Mouse (Mus musculus): Measurements from ENCODE around the gene Gbp4. TPM values are rescaled to one million over a fixed set of nuclear protein-coding genes. Genes with fewer than 3 reads are reported as not detected.
"Not testable (repeated sequence)": the region's sequence is repeated elsewhere in the genome, so short reads cannot be mapped to it uniquely, and the experiment has no call there.

Gbp4 gene
- polyA plus RNA-seq, 1 experiment from 2014 or later = 0.94 TPM

- not testable (repeated sequence) for H3K4me2 ChIP-seq (ENCODE audit: low read length); H3K9ac ChIP-seq (replicated peaks; ENCODE audit: low read depth, low read length); H3K36me3 ChIP-seq (ENCODE audit: control insufficient read depth, insufficient read depth); H3K27me3 ChIP-seq (replicated peaks; ENCODE audit: control insufficient read depth, insufficient read depth, low read length); H3K4me3 ChIP-seq (replicated peaks; ENCODE audit: low read length); H3K9me3 ChIP-seq (ENCODE audit: control insufficient read depth, low read length); H3K27ac ChIP-seq (ENCODE audit: low read length); ATAC-seq; H3K4me1 ChIP-seq (replicated peaks; ENCODE audit: control insufficient read depth, insufficient read depth, low read length)
- WGBS = 51% methylated on average over 3 of the region's 3 CpGs
These were observed 2.6 kb downstream of the Gbp4 start for GRCm38 (mm10) chr5:105136706-105137304.

DNA sequence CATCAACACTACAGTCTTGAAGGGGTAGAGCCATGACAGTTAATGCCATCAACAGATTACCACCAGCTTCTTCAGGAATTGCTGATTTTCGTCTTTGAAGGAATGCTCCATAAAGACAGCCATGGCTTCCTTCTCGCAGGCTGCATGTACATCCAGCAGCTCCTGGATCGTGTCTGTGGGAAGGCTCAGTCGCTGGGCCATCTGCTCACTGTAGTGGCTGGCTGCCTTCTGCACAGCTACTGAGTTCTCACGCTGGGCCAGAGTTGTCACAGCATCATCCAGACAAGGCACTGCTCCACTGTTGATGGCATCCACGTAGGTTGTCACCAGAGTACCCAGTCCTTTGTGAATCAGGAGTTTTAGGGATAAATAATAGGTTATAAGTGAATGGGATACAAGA, 17.7 kb downstream of the Gbp4 start:
- WGBS = 75% methylated on average over 6 of the region's 6 CpGs
- ATAC-seq; H3K4me1 ChIP-seq (replicated peaks; ENCODE audit: control insufficient read depth, insufficient read depth, low read length); H3K27ac ChIP-seq (ENCODE audit: low read length); H3K36me3 ChIP-seq (ENCODE audit: control insufficient read depth, insufficient read depth); H3K27me3 ChIP-seq (replicated peaks; ENCODE audit: control insufficient read depth, insufficient read depth, low read length); H3K4me2 ChIP-seq (ENCODE audit: low read length); H3K4me3 ChIP-seq (replicated peaks; ENCODE audit: low read length); H3K9ac ChIP-seq (replicated peaks; ENCODE audit: low read depth, low read length); H3K9me3 ChIP-seq (ENCODE audit: control insufficient read depth, low read length): not testable (repeated sequence)

GRCm38 (mm10) chr5:105115740-105116139, 23.6 kb downstream of the Gbp4 start:
- Histone ChIP-seq H3K4me1 (replicated peaks; ENCODE audit: control insufficient read depth, insufficient read depth, low read length) (no peaks in the 10 kb centered on the region), H3K4me3 (replicated peaks; ENCODE audit: low read length) (no peak overlapping the region), H3K36me3 (ENCODE audit: control insufficient read depth, insufficient read depth) (no peaks in the 10 kb centered on the region), H3K9ac (replicated peaks; ENCODE audit: low read depth, low read length) (no peak overlapping the region), H3K4me2 (ENCODE audit: low read length) (no peak overlapping the region), H3K27ac (ENCODE audit: low read length) (no peak overlapping the region), H3K27me3 (replicated peaks; ENCODE audit: control insufficient read depth, insufficient read depth, low read length) (no peaks in the 10 kb centered on the region), H3K9me3 (ENCODE audit: control insufficient read depth, low read length) (no peaks in the 10 kb centered on the region)
- no peak for ATAC-seq
- 90% methylated on average over 2 of the region's 2 CpGs for WGBS

DNA sequence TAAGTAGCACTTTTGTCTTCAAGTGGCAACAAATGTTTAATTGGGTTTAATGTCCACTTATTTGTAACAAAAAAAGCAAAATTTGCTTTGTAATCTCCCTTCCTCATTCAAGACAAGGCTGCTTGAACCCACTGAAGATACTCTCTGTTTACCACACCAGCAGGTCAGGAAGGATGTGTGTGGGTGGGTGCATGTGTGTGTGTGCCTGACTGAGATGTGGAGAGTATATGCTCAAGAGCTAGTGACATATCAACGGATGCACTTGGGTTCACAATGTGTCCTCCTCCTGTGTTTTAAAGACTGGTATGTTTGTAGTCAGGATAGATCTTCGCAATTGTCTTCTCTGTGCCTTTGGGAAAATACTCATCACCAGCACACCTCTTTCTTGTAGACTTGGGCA, 24.7 kb downstream of the Gbp4 start:
- 96% methylated on average over 2 of the region's 2 CpGs for WGBS
- no peak for ATAC-seq
- Histone ChIP-seq H3K9ac (replicated peaks; ENCODE audit: low read depth, low read length) (no peak overlapping the region), H3K27me3 (replicated peaks; ENCODE audit: control insufficient read depth, insufficient read depth, low read length) (no peaks in the 10 kb centered on the region), H3K4me1 (replicated peaks; ENCODE audit: control insufficient read depth, insufficient read depth, low read length) (no peaks in the 10 kb centered on the region), H3K9me3 (ENCODE audit: control insufficient read depth, low read length) (no peaks in the 10 kb centered on the region), H3K36me3 (ENCODE audit: control insufficient read depth, insufficient read depth) (no peaks in the 10 kb centered on the region), H3K4me2 (ENCODE audit: low read length) (no peak overlapping the region), H3K27ac (ENCODE audit: low read length) (no peak overlapping the region), H3K4me3 (replicated peaks; ENCODE audit: low read length) (no peak overlapping the region)

DNA sequence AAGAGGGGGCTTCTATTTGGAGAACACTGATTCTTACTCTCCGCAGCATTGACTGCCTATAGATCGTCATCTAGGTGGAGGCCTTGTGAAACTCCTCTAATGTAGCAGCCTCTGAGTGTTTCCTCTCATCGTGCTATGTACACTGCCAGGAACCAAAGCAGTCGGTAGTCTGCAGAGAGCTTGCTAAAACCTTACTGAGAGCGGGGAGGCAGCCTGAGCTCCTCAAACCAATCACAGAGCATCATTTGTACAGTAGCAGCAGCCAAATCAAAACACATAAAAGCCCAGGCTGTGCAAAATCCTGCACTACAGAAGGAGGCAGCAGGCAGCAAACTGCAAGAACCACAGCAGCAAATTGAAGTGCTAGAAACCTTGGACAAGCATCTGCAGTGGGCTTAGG, 25.7 kb downstream of the Gbp4 start:
- no peak overlapping the region for H3K9ac ChIP-seq (replicated peaks; ENCODE audit: low read depth, low read length)
- no peaks in the 10 kb centered on the region for H3K9me3 ChIP-seq (ENCODE audit: control insufficient read depth, low read length)
- 91% methylated on average over 5 of the region's 5 CpGs for WGBS
- no peak overlapping the region for H3K4me3 ChIP-seq (replicated peaks; ENCODE audit: low read length)
- no peaks in the 10 kb centered on the region for H3K36me3 ChIP-seq (ENCODE audit: control insufficient read depth, insufficient read depth)
- H3K27ac ChIP-seq (ENCODE audit: low read length) = no peak overlapping the region
- H3K4me1 ChIP-seq (replicated peaks; ENCODE audit: control insufficient read depth, insufficient read depth, low read length) = no peaks in the 10 kb centered on the region
- no peak overlapping the region for H3K4me2 ChIP-seq (ENCODE audit: low read length)
- H3K27me3 ChIP-seq (replicated peaks; ENCODE audit: control insufficient read depth, insufficient read depth, low read length) = no peaks in the 10 kb centered on the region
- ATAC-seq = no peak

- H3K27ac ChIP-seq (ENCODE audit: low read length); H3K4me3 ChIP-seq (replicated peaks; ENCODE audit: low read length); H3K4me1 ChIP-seq (replicated peaks; ENCODE audit: control insufficient read depth, insufficient read depth, low read length); H3K36me3 ChIP-seq (ENCODE audit: control insufficient read depth, insufficient read depth); H3K27me3 ChIP-seq (replicated peaks; ENCODE audit: control insufficient read depth, insufficient read depth, low read length); ATAC-seq; H3K9me3 ChIP-seq (ENCODE audit: control insufficient read depth, low read length); H3K9ac ChIP-seq (replicated peaks; ENCODE audit: low read depth, low read length); H3K4me2 ChIP-seq (ENCODE audit: low read length): not testable (repeated sequence)
- 17% methylated on average over 4 of the region's 4 CpGs for WGBS
These were observed 29.0 kb downstream of the Gbp4 start for GRCm38 (mm10) chr5:105110271-105110852.

GRCm38 (mm10) chr5:105109775-105110174, 29.6 kb downstream of the Gbp4 start:
- not testable (repeated sequence) for H3K4me3 ChIP-seq (replicated peaks; ENCODE audit: low read length); ATAC-seq; H3K9ac ChIP-seq (replicated peaks; ENCODE audit: low read depth, low read length); H3K9me3 ChIP-seq (ENCODE audit: control insufficient read depth, low read length); H3K4me2 ChIP-seq (ENCODE audit: low read length); H3K36me3 ChIP-seq (ENCODE audit: control insufficient read depth, insufficient read depth); H3K27me3 ChIP-seq (replicated peaks; ENCODE audit: control insufficient read depth, insufficient read depth, low read length); H3K27ac ChIP-seq (ENCODE audit: low read length); H3K4me1 ChIP-seq (replicated peaks; ENCODE audit: control insufficient read depth, insufficient read depth, low read length)
- 41% methylated on average over 1 of the region's 1 CpGs for WGBS

GRCm38 (mm10) chr5:105105689-105106088, 33.7 kb downstream of the Gbp4 start:
- not testable (repeated sequence) for H3K36me3 ChIP-seq (ENCODE audit: control insufficient read depth, insufficient read depth); H3K27me3 ChIP-seq (replicated peaks; ENCODE audit: control insufficient read depth, insufficient read depth, low read length); H3K4me3 ChIP-seq (replicated peaks; ENCODE audit: low read length); ATAC-seq; H3K4me2 ChIP-seq (ENCODE audit: low read length); H3K9me3 ChIP-seq (ENCODE audit: control insufficient read depth, low read length); H3K9ac ChIP-seq (replicated peaks; ENCODE audit: low read depth, low read length); H3K4me1 ChIP-seq (replicated peaks; ENCODE audit: control insufficient read depth, insufficient read depth, low read length); H3K27ac ChIP-seq (ENCODE audit: low read length)
- 86% methylated on average over 2 of the region's 2 CpGs for WGBS

GRCm38 (mm10) chr5:105081900-105082299, 57.5 kb downstream of the Gbp4 start:
- H3K27me3 ChIP-seq (replicated peaks; ENCODE audit: control insufficient read depth, insufficient read depth, low read length) = no peaks in the 10 kb centered on the region
- no peak overlapping the region for H3K4me3 ChIP-seq (replicated peaks; ENCODE audit: low read length)
- H3K4me1 ChIP-seq (replicated peaks; ENCODE audit: control insufficient read depth, insufficient read depth, low read length) = no peaks in the 10 kb centered on the region
- H3K9me3 ChIP-seq (ENCODE audit: control insufficient read depth, low read length) = no peaks in the 10 kb centered on the region
- H3K27ac ChIP-seq (ENCODE audit: low read length) = no peak overlapping the region
- no peak overlapping the region for H3K4me2 ChIP-seq (ENCODE audit: low read length)
- no peaks in the 10 kb centered on the region for H3K36me3 ChIP-seq (ENCODE audit: control insufficient read depth, insufficient read depth)
- H3K9ac ChIP-seq (replicated peaks; ENCODE audit: low read depth, low read length) = no peak overlapping the region
- ATAC-seq = no peak

DNA sequence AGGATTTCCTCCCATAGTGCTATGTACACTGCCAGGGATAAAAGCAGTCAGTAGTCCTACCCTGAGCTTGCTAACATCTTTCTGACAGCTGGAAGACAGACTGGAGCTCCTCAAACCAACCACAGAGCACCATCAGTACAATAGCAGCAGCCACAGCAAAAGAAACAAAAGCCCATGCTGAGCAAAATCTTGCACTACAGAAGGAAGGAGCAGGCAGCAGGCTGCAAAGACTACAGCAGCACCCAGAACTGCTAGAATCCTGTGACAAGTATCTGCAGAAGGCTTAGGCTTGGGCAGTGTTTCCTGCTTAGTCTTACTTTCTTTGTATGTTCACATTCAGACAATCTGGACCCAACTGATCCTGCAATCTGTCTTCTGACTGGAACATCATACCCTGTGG, 71.0 kb downstream of the Gbp4 start:
- not testable (repeated sequence) for H3K9me3 ChIP-seq (ENCODE audit: control insufficient read depth, low read length); H3K9ac ChIP-seq (replicated peaks; ENCODE audit: low read depth, low read length); H3K36me3 ChIP-seq (ENCODE audit: control insufficient read depth, insufficient read depth); H3K4me2 ChIP-seq (ENCODE audit: low read length); H3K27me3 ChIP-seq (replicated peaks; ENCODE audit: control insufficient read depth, insufficient read depth, low read length); H3K27ac ChIP-seq (ENCODE audit: low read length); ATAC-seq; H3K4me1 ChIP-seq (replicated peaks; ENCODE audit: control insufficient read depth, insufficient read depth, low read length); H3K4me3 ChIP-seq (replicated peaks; ENCODE audit: low read length)
